Mouse (Mus musculus): Measurements from ENCODE around the gene Srsf9.

GRCm38 (mm10) chr5:115351348-115351747 is 24.4 kb downstream of the Srsf9 start:
- TF ChIP-seq POLR2A (IDR thresholded peaks at IDR 0.05; ENCODE audit: control insufficient read depth, extremely low read depth, insufficient read depth, low read length, poor library complexity) (no peak), CTCF (IDR thresholded peaks at IDR 0.05; ENCODE audit: borderline replicate concordance, control insufficient read depth, extremely low read depth, insufficient read depth, low read length, poor library complexity) (no peak)
